Mouse (Mus musculus) retina, postnatal 1 day (tissue): ENCODE measurements at regions not wholly inside any gene's neighbourhood (a gene's known extent, or its start where the extent isn't known, plus 50 kb on each side); places are given as distances from the start of the nearest gene placed in this dataset.

Experiments
- DNase-seq: peaks from one replicate; pipeline ENCODE4 v3.0.0-alpha.2; 2012

GRCm38 (mm10) chr14:90600554-90600953 is 2129.4 kb upstream of the Pcdh20 start:
- DNase-seq = peak; percentile 63
